Mouse (Mus musculus) heart, adult 18-20 months (tissue): ENCODE results near the gene Gng2. TPM values are rescaled to one million over a fixed set of nuclear protein-coding genes. Genes with fewer than 3 reads are reported as not detected.
A peak's percentile ranks its signal among the peaks of the same experiment; 100 is the strongest.

Experiments used
- DNase-seq, 2 experiments: peaks; one replicate each; pipeline ENCODE4 v3.0.0; 2021 to 2022; ENCODE audit warnings: mixed read lengths in 1 of 2
- total RNA-seq, 2 experiments: library from RNA; stranded (reverse); gene quantifications; 2 replicates each; pipeline ENCODE4 v1.2.3; 2021

The Gng2 gene
- total RNA-seq, 2 experiments from 2014 or later: 11.1 to 12.6 TPM

GRCm38 (mm10) chr14:19976421-19977270 lies 781 bp downstream of the Gng2 start:
- DNase-seq: peak; percentile 68 to 81

DNA sequence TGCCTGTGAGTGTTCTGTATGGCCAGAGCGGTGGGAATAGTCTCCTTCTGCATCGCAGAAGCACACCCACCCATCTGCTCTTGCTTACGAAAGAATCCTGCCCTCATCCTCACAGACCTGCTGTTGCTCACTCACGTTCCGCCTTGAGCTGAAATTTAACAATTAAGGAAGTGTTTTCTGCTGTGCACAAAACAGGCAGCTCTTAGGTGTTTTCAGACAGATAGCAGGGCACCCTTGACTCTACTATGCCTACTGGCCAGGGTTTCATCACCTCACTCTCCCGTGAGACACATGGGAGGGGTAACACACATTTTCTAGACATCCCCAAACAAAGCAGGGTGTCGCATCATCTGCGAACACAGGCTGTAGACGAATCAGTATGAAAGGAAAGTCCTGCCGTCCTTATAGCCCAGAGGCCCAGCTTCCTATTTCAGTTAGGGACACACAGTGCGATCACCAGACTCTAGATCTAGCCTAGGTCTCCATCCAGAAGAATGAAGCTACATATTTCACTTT lies 2.4 kb downstream of the Gng2 start:
- DNase-seq: peak; percentile 10 to 28

GRCm38 (mm10) chr14:19974429-19974828 lies 3.0 kb downstream of the Gng2 start:
- DNase-seq: no peak

DNA sequence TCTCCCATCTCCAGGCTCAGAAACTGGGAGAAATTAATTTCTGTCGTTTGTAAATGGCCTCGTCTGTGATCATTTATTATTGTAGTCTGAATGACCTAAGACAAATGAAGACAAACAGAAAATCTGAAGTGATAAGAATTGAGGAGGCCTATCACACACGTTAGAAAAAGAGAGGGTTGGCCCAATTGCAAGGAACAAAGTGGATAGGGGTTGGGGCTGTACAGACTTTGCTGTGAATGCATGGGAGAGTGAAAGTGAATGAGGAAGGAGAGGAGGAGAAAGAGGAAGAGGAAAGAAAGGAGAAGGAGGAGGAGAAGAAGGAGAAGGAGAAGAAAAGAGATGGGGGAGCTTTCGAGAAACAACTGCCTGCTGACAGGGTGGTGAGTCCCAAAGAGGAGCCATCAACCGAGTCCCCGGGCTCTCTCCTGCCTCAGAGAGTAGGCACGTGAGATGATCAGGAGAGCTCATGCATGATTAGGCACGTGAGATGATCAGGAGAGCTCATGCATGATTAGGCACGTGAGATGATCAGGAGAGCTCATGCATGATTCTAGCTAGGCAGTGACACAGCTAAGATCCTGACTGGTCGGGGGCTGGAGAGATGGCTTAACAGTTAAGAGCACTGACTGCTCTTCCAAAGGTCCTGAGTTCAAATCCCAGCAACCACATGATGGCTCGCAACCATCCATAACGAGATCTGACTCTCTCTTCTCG lies 5.0 kb downstream of the Gng2 start:
- DNase-seq: no peak

GRCm38 (mm10) chr14:19970845-19971244 lies 6.6 kb downstream of the Gng2 start:
- DNase-seq: peak in 1 of 2 experiments; percentile 24

GRCm38 (mm10) chr14:19970106-19970785 lies 7.2 kb downstream of the Gng2 start:
- no peak for DNase-seq

DNA sequence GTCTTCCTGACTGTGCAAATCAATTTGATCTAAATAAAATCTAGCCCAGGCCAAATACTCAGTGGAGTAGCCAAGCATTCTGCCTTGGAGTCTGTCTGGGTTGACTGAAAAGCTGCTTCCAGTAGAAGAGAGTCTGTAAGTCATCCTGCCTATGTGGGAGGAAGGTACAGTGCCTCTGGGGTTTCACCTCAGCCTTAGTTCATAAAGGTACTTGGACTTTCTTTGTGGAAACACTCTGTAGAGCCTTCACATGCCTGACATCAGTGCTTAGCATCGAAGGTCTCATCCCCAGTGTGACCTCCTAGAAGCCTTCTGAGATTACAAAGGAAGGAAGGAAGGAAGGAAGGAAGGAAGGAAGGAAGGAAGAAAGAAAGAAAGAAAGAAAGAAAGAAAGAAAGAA lies 7.9 kb downstream of the Gng2 start:
- no peak for DNase-seq

DNA sequence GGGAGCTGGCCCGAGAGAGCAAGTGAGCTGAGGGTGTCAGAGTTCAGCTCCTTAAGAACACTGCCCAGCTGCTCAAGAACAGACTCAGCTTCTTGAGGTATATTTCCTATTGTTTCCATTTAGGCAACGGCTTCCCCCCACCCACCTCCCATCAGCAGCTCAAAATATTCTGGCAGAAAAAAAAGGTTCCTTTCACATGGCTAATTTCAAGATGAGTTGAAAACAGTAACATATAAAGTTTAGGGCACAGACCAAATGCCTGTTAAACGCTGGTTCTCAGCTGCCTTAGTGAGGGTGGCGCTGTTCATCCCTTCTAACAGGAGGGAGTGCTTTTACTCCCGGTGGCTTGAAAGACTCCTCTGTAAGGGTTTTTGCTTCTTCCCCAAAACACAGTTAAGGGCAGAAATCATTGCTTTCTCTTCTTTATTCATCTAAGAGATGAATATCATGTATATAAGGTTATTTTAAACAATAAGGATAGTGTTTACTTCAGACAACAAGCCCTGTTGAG lies 8.4 kb downstream of the Gng2 start:
- no peak for DNase-seq

GRCm38 (mm10) chr14:19968321-19969010 lies 9.0 kb downstream of the Gng2 start:
- no peak for DNase-seq

- no peak for DNase-seq
These were observed 9.9 kb downstream of the Gng2 start for GRCm38 (mm10) chr14:19967482-19967881.

- DNase-seq: no peak
These were observed 13.4 kb downstream of the Gng2 start for GRCm38 (mm10) chr14:19963961-19964505.

- no peak for DNase-seq
These were observed 15.2 kb downstream of the Gng2 start for GRCm38 (mm10) chr14:19961924-19962915.

GRCm38 (mm10) chr14:19959860-19960259 lies 17.6 kb downstream of the Gng2 start:
- DNase-seq: no peak

DNA sequence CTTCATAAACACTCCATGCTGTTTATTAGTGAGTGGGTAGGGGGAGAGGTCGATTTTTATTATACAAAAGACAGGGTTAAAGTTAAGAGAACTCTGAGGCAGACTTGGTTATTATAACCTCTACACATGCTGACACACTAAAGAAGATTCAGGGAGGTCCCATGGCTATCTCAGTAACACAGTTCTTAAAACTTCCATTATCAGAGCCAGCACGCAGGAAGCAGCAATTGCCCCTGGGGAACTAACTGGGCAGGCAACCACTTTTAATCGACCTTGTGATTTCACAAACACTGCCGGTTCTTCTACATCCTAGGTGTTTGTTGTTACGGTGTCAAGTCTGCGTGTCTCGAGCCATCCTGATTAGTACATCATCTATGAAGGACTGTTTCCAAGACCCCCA lies 22.4 kb downstream of the Gng2 start:
- DNase-seq: no peak

DNA sequence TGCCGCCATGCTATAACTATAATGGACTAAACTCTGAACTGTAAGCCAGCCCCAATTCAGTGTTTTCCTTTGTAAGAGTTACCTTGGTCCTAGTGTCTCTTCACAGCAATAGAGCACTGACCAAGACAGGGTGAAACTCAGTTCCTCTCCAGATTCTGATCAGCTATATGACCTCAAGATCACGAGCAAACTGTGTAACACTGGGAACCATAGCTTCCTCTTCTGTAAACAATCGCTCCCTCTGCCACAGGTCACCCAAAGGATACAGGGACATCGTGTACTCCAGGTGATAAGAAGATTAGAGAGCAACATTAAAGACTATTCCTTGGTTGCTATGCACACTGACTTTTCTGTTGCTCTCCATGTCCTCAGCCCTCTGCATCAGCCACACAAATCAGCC lies 26.6 kb downstream of the Gng2 start:
- DNase-seq: peak in 1 of 2 experiments; percentile 17

GRCm38 (mm10) chr14:19949475-19949874 lies 28.0 kb downstream of the Gng2 start:
- no peak for DNase-seq

DNA sequence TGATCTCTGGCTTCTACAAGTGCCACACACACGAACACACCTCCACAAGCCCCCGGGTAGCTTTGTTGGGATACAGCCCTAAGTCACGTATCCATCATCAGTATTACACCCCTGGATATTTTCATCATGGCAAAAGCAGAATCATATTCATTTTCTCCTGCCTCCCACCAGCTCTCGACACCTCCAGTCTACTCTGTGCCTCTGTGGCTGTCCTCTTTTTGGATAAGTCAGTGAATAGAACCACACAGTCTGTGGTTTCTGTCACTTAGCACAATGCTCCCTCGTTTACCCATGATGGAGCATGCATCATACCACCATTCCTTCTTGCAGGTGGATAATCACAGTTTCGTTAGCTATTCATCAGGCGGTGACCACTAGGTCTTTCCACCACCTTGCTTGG lies 31.2 kb downstream of the Gng2 start:
- no peak for DNase-seq

- no peak for DNase-seq
These were observed 34.7 kb downstream of the Gng2 start for GRCm38 (mm10) chr14:19942732-19943131.

GRCm38 (mm10) chr14:19942329-19942728 lies 35.1 kb downstream of the Gng2 start:
- DNase-seq: no peak

DNA sequence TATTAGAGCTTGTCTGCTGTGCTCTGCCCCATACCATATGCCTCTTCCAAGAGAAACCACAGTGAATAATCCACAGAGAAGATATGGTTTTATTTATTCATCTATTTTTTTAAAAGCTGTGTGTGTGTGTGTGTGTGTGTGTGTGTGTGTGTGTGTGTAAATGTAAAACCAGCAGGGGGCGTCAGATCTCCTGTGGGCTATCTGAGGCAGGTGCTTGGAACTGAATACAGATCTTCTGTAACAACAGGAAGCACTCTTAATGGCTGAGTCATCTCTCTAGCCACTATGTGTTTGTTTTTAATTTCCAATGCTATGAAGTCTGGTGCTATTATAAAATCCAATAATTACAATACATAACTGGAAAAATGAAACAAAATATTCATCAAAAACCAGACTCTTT lies 37.4 kb downstream of the Gng2 start:
- no peak for DNase-seq
